Mouse (Mus musculus) layer of hippocampus, postnatal 36 days (tissue): ENCODE measurements at regions not wholly inside any gene's neighbourhood (a gene's known extent, or its start where the extent isn't known, plus 50 kb on each side); places are given as distances from the start of the nearest gene placed in this dataset.
A peak's percentile ranks its signal among the peaks of the same experiment; 100 is the strongest.

Experiments
- DNase-seq, 2 experiments: peaks; one replicate each; pipeline ENCODE4 v3.0.0; 2022

- no peak for DNase-seq
Measured at GRCm38 (mm10) chr9:69814432-69814831, 53.7 kb upstream of the Foxb1 start.

GRCm38 (mm10) chr9:69823179-69823966 lies 62.6 kb upstream of the Foxb1 start:
- DNase-seq: peak in 1 of 2 experiments; percentile 4

GRCm38 (mm10) chr9:69828428-69828827 lies 67.7 kb upstream of the Foxb1 start:
- DNase-seq: no peak

DNA sequence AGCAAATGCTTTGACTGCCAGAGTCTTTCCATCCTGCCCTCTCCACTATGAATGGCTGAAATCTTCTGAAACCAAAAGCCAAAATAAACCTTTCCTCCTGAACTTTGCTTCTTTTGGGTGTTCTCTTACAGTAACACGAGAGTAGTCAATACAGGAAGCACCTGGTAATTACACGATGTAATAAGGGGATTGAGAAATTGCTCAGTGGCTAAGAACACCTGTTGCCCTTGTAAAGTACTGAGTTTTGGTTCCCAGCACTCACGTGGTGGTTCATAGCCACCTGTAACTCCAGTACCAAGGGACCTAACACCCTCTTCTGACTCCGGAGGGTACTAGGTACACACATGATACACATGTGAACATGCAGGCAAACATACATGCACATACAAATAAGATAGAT lies 74.7 kb upstream of the Foxb1 start:
- DNase-seq: no peak

DNA sequence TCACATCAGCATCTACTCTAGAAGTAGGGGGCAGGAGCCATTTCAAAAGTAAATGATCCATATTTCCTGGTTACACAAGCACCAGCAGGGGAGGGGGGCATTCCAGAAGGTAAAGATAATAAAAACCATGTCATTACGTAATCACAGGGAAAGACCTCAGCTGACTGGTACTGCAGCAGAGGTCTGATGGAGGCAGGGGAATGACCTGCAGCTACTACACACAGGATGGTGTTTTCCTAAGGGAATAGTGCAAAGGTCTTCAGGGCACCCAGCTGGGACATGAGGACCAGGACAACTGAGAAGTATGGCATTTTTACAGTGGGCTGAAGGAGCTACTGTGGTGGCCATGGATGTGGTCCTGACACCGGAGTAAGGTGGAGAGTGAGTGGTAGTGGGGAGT lies 78.5 kb upstream of the Foxb1 start:
- no peak for DNase-seq

- no peak for DNase-seq
Measured at GRCm38 (mm10) chr9:69844712-69845111, 84.0 kb upstream of the Foxb1 start.

DNA sequence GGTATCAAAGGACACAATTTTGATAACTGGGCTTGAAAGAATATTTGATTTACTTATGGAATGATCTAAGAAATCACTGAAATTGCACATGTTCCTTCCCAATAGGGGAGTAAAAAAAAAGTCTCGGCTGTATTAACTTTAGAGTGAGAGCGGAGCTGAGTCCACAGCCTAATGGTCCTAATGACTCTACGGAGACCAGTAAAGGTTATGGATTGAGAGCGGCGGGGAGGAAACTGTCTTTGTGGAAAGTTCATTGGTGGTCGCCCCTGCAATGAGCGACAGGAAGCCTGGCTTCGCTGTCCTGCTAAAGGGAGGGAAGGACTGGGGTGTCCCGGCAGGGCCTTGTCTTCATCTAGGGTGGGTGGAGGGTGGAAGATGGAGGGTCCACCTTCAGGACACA lies 84.5 kb upstream of the Foxb1 start:
- no peak for DNase-seq

- DNase-seq: no peak
Measured at GRCm38 (mm10) chr9:69856621-69857020, 95.9 kb upstream of the Foxb1 start.

DNA sequence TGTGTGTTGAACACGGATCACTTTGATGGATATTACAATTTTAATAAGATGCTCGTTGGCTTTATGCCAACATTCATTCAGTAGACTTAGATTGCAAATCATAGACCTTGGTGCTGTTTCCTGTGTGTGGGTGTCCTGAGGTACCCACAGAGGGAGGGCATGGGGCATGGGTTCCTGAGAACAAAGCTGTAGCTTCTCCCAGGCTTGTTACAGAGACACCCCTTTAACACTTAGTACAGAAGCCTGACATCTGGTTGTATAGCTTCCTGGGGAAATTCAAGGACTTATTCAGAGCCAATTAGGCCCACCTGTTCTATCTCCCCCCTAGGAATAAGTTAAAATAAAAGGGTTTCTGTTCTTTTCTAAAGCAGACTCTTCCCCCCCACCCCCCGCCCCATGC lies 97.9 kb upstream of the Foxb1 start:
- DNase-seq: no peak

GRCm38 (mm10) chr9:69870182-69870581 lies 109.4 kb upstream of the Foxb1 start:
- DNase-seq: no peak

GRCm38 (mm10) chr9:69886351-69886750 lies 102.9 kb upstream of the Bnip2 start:
- DNase-seq: no peak

GRCm38 (mm10) chr9:69898016-69898415 lies 91.2 kb upstream of the Bnip2 start:
- no peak for DNase-seq

DNA sequence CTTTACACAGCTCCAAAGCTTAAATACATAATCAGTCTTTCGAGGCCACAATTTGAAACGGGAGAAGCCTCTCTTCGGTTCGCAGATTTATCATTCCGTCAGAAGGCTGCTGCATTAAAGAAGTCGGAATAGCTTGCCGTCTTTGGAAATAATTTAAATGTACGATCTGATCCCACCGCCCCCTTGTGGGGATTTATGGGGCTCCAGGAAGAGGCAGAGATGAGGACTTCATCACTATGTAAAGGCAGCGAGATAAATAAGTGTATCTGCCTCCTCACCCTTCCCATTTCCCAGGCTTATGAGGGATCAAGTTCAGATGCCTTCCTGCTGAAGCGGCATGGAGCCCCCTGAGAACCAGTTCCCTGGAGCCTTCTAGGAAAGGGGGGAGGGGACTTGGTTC lies 89.9 kb upstream of the Bnip2 start:
- DNase-seq: peak in 1 of 2 experiments; percentile 10

- DNase-seq: no peak
Measured at GRCm38 (mm10) chr9:69900871-69901270, 88.4 kb upstream of the Bnip2 start.

DNA sequence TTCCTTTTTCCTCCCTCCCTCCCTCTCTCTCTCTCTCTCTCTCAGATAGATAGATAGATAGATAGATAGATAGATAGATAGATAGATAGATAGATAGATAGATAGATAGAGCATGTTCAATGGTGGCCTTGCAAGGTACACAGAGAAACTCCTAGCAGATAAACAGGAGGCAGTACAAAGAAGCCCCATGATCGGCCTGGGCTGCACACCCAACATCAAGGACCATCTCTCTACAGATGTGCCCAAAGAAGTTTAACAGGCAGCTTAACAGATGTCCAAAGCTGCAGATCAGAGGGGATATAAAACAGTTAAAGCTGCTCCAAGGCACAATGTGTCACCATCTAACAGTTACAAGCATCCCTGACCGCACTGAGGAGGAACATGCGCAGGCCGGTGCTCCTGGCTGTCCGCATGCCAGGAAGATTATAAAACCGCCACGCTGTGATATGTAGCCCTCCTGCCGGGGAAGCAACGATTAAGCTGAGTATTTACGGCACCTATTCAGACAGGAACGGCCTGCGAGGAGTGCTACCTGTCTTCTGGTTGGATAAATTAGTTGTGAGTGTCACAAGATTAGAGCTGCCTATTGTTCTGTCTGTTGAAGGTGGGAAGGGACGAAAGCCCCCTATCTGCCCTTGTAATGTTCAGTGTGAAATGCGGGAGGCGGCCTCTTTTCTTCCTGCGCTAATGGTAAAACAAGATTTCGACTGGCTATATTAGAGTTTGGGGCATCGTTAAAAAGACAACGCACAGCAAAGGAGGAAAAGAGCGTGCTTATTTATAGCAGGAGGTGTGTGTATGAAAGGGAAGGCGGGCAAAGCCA lies 81.9 kb upstream of the Bnip2 start:
- DNase-seq: no peak

DNA sequence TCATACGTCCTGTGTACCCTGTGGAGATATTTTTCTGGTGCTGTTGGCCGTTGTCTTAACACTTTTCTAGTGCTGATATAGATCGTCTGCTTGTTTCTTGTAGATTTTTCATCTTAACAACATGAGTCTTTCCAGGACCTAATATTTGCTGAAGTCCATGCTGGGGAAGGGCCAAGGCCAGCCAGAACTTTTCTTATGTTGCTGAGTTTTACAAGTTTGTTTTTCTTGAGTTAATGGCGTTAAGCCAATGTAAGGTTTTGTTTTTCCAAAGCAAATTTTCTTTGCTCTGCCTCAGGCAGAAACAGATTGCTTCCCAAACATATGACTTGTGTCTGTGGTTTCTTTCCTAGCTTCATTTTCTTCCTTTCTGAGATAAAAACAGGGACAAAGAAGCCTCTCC lies 78.6 kb upstream of the Bnip2 start:
- DNase-seq: no peak

GRCm38 (mm10) chr9:69928126-69928525 lies 61.1 kb upstream of the Bnip2 start:
- DNase-seq: no peak

DNA sequence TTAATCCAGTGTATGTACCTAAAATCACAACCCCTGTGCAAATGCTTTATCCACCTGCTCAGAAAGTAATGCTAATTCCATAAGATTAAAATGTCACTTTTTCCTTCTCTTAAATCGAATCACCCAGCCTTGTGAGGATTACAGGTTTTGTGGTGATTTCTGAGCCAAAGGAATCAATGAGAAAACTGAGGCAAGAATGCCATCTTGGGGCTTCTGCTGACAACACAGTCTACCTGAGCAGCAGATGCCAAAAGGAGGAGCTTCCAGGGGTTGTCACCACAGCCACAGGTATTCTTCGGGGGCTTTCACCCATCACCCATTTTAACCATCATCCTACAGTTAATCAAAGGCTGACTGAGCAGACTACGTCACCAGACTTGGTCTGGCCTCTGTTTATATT lies 51.4 kb upstream of the Bnip2 start:
- no peak for DNase-seq
